Mouse (Mus musculus) MEL (cell line): ENCODE measurements at regions not wholly inside any gene's neighbourhood (a gene's known extent, or its start where the extent isn't known, plus 50 kb on each side); places are given as distances from the start of the nearest gene placed in this dataset.

Source experiments
- DNase-seq: peaks from one replicate; pipeline ENCODE4 v3.0.0; 2011; ENCODE audit warnings: low read depth, low spot score
- H3K27ac ChIP-seq: 2 replicates; pipeline ENCODE4 v1.5.1; 2012; ENCODE audit warnings: low read depth, mild to moderate bottlenecking, control low read depth, low read length, moderate library complexity; ENCODE audit not compliant: control insufficient read depth
- H3K27me3 ChIP-seq, 2 experiments: fragments of 150-350 bp in 1 of 2; sonication (generic) in 1 of 2; 2 replicates each; pipeline ENCODE4 v1.6.1; 2012; ENCODE audit warnings: low read length in 2 of 2, mild to moderate bottlenecking in 2 of 2, improper control_type of control experiment in 1 of 2, moderate library complexity in 1 of 2; ENCODE audit not compliant: insufficient read depth in 2 of 2, control insufficient read depth in 1 of 2
- H3K36me3 ChIP-seq, 2 experiments: 2 replicates each; pipeline ENCODE4 v1.6.1; 2012 to 2014; ENCODE audit warnings: low read length in 2 of 2, improper control_type of control experiment in 1 of 2, inconsistent platforms in 1 of 2, mild to moderate bottlenecking in 1 of 2; ENCODE audit not compliant: insufficient read depth in 2 of 2, control insufficient read depth in 1 of 2
- H3K4me1 ChIP-seq, 2 experiments: fragments of 150-350 bp in 1 of 2; sonication (generic) in 1 of 2; 2 replicates each; pipeline ENCODE4 v1.6.1; 2012; ENCODE audit warnings: low read length in 2 of 2, improper control_type of control experiment in 1 of 2, mild to moderate bottlenecking in 1 of 2; ENCODE audit not compliant: insufficient read depth in 2 of 2, control insufficient read depth in 1 of 2
- H3K4me3 ChIP-seq, 2 experiments: fragments of 150-350 bp in 1 of 2; sonication (generic) in 1 of 2; 2 replicates each; pipeline ENCODE4 v1.5.1; 2012; ENCODE audit warnings: low read depth in 2 of 2, low read length in 2 of 2, mild to moderate bottlenecking in 2 of 2, moderate library complexity in 2 of 2, control low read depth in 1 of 2, improper control_type of control experiment in 1 of 2; ENCODE audit not compliant: control insufficient read depth in 1 of 2, insufficient read depth in 1 of 2
- H3K79me2 ChIP-seq: 2 replicates; pipeline ENCODE4 v1.6.1; 2012; ENCODE audit warnings: mild to moderate bottlenecking, low read length, moderate library complexity; ENCODE audit not compliant: control insufficient read depth, poor library complexity, insufficient read depth
- H3K9ac ChIP-seq: 2 replicates; pipeline ENCODE4 v1.6.1; 2012; ENCODE audit warnings: low read depth, mild to moderate bottlenecking, control low read depth, low read length, moderate library complexity; ENCODE audit not compliant: control insufficient read depth, poor library complexity, severe bottlenecking
- H3K9me3 ChIP-seq: fragments of 150-350 bp; sonication (generic); replicated peaks from 2 replicates; pipeline ENCODE4 v1.6.1; 2012; ENCODE audit warnings: mild to moderate bottlenecking, low read length, improper control_type of control experiment, moderate library complexity; ENCODE audit not compliant: insufficient read depth
- CHD2 ChIP-seq: IDR thresholded peaks from 2 replicates; pipeline ENCODE4 v1.6.1; 2011; ENCODE audit warnings: low read length, improper control_type of control experiment
- CTCF ChIP-seq, 3 experiments: IDR thresholded peaks in 2 of 3; conservative IDR thresholded peaks in 1 of 3; 2 replicates each; pipeline ENCODE4 v1.5.1; 2011 to 2012; ENCODE audit warnings: low read length in 3 of 3, low read depth in 2 of 3, mild to moderate bottlenecking in 2 of 3, improper control_type of control experiment in 1 of 3, inconsistent platforms in 1 of 3, mixed read lengths in 1 of 3, moderate library complexity in 1 of 3; ENCODE audit not compliant: control insufficient read depth in 1 of 3, insufficient read depth in 1 of 3, poor library complexity in 1 of 3, severe bottlenecking in 1 of 3
- E2F4 ChIP-seq: IDR thresholded peaks from 2 replicates; pipeline ENCODE4 v1.6.1; 2011; ENCODE audit warnings: low read depth, low read length, improper control_type of control experiment, borderline replicate concordance
- ELF1 ChIP-seq: IDR thresholded peaks from 2 replicates; pipeline ENCODE4 v1.6.1; 2014; ENCODE audit warnings: low read depth, mild to moderate bottlenecking, inconsistent platforms, low read length, improper control_type of control experiment, moderate library complexity
- ETS1 ChIP-seq: IDR thresholded peaks from 2 replicates; pipeline ENCODE4 v1.6.1; 2012; ENCODE audit warnings: low read depth, mild to moderate bottlenecking, inconsistent platforms, low read length, improper control_type of control experiment, moderate library complexity
- GABPA ChIP-seq: IDR thresholded peaks from 2 replicates; pipeline ENCODE4 v1.6.1; 2012; ENCODE audit warnings: low read depth, mild to moderate bottlenecking, inconsistent platforms, low read length, improper control_type of control experiment, moderate library complexity
- MAFK ChIP-seq: IDR thresholded peaks from 2 replicates; pipeline ENCODE4 v1.6.1; 2011; ENCODE audit warnings: low read depth, mild to moderate bottlenecking, low read length, improper control_type of control experiment, borderline replicate concordance
- MAZ ChIP-seq: IDR thresholded peaks from 2 replicates; pipeline ENCODE4 v1.6.1; 2012; ENCODE audit warnings: low read depth, mild to moderate bottlenecking, inconsistent platforms, low read length, improper control_type of control experiment
- NELFE ChIP-seq: IDR thresholded peaks from 2 replicates; pipeline ENCODE4 v1.6.1; 2011; ENCODE audit warnings: low read depth, low read length, improper control_type of control experiment
- NRF1 ChIP-seq: IDR thresholded peaks from 2 replicates; pipeline ENCODE4 v1.6.1; 2014; ENCODE audit warnings: low read depth, mild to moderate bottlenecking, inconsistent platforms, low read length, improper control_type of control experiment, moderate library complexity; ENCODE audit not compliant: poor library complexity, insufficient read depth, severe bottlenecking
- POLR2AphosphoS5 ChIP-seq: IDR thresholded peaks from 2 replicates; pipeline ENCODE4 v1.6.1; 2012; ENCODE audit warnings: low read depth, borderline replicate concordance, mild to moderate bottlenecking, inconsistent platforms, low read length, moderate library complexity, mixed read lengths
- RCOR1 ChIP-seq: IDR thresholded peaks from 2 replicates; pipeline ENCODE4 v1.6.1; 2012; ENCODE audit warnings: low read depth, mild to moderate bottlenecking, inconsistent platforms, low read length, improper control_type of control experiment
- TAL1 ChIP-seq: IDR thresholded peaks from 2 replicates; pipeline ENCODE4 v1.6.1; 2012; ENCODE audit warnings: mild to moderate bottlenecking, inconsistent platforms, low read length, moderate library complexity, mixed read lengths
- TBP ChIP-seq: IDR thresholded peaks from 2 replicates; pipeline ENCODE4 v1.8.0; 2011; ENCODE audit warnings: low read depth, low read length, improper control_type of control experiment
- TCF12 ChIP-seq: IDR thresholded peaks from 2 replicates; pipeline ENCODE4 v1.6.1; 2014; ENCODE audit warnings: low read depth, mild to moderate bottlenecking, inconsistent platforms, low read length, improper control_type of control experiment, moderate library complexity
- USF2 ChIP-seq, 2 experiments: IDR thresholded peaks; 2 replicates each; pipeline ENCODE4 v1.6.1; 2011 to 2012; ENCODE audit warnings: improper control_type of control experiment in 2 of 2, low read length in 2 of 2, borderline replicate concordance in 1 of 2, inconsistent platforms in 1 of 2, low read depth in 1 of 2, mild to moderate bottlenecking in 1 of 2; ENCODE audit not compliant: insufficient read depth in 1 of 2
- ZKSCAN1 ChIP-seq: IDR thresholded peaks from 2 replicates; pipeline ENCODE4 v1.6.1; 2012; ENCODE audit warnings: low read depth, mild to moderate bottlenecking, inconsistent platforms, low read length, improper control_type of control experiment, moderate library complexity
- ZMIZ1 ChIP-seq: IDR thresholded peaks from 2 replicates; pipeline ENCODE4 v1.6.1; 2012; ENCODE audit warnings: low read depth, mild to moderate bottlenecking, inconsistent platforms, low read length, improper control_type of control experiment, moderate library complexity
- ZNF384 ChIP-seq: IDR thresholded peaks from 2 replicates; pipeline ENCODE4 v1.6.1; 2012; ENCODE audit warnings: low read depth, mild to moderate bottlenecking, inconsistent platforms, low read length, improper control_type of control experiment

DNA sequence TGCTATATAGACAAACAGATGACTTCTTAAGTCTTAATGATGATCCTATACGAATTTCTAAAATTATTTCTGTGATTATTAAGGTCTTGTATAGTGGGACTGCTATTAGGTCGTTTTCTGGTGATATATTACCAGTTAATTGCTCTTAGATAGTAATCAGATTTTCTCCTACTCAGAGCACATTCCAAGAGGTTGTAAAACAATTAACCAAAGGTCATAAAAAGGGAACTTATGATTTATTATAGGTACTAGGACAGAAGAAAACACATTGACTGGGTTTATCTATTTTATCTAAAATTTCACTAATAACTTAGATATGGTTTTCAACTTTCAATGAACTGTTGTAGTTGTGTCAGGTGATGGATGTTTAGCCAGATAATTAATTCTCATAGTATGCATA lies 1536.6 kb upstream of the Sel1l start:
- no peak overlapping the region for H3K9ac ChIP-seq
- TF ChIP-seq POLR2AphosphoS5 (no peak), USF2 (IDR thresholded peaks at IDR 0.05; ENCODE audit: borderline replicate concordance in 1 of 2, insufficient read depth in 1 of 2, low read depth in 1 of 2, low read length in 2 of 2) (no peak), E2F4 (no peak), TCF12 (no peak), ETS1 (no peak), TBP (no peak), ZNF384 (no peak), TAL1 (no peak)
- no peaks in the 10 kb centered on the region for H3K27me3 ChIP-seq
- DNase-seq = no peak
- no peaks in the 10 kb centered on the region for H3K36me3 ChIP-seq
- no peaks in the 10 kb centered on the region for H3K4me1 ChIP-seq
- no peak overlapping the region for H3K27ac ChIP-seq
- H3K4me3 ChIP-seq = no peak overlapping the region
- no peaks in the 10 kb centered on the region for H3K9me3 ChIP-seq
- no peaks in the 10 kb centered on the region for H3K79me2 ChIP-seq

DNA sequence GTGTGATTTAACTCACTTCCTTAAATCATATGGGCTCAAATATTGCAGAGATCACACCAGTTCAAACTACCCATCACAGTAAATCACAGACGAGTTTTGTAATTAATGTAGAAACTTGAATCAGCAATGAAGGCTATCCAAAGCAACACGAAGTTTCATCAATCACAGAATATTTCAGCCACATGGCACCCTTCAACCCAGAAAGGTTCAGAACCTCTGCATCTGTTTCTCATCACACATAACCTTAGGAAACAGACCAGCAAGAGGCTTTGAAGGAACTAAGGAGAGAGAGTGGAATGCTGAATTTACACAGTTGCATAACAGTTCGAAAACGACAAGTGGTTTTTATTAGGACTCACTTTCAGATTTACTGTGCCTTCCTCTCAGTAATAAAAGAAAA lies 1494.0 kb upstream of the Sel1l start:
- TF ChIP-seq ZKSCAN1 = no peak
- TF ChIP-seq GABPA = no peak
- no peak for TF ChIP-seq NRF1
- TF ChIP-seq MAZ = no peak
- no peak for TF ChIP-seq TAL1
- TF ChIP-seq CTCF (IDR thresholded peaks at IDR 0.05 in 2 of 3, conservative IDR thresholded peaks at IDR 0.05 in 1 of 3; ENCODE audit: control insufficient read depth in 1 of 3, insufficient read depth in 1 of 3, low read depth in 2 of 3, low read length in 3 of 3, poor library complexity in 1 of 3, severe bottlenecking in 1 of 3) = no peak
- no peak for TF ChIP-seq E2F4
- TF ChIP-seq, all 39 proteins: peak for 0
- Histone ChIP-seq H3K9ac (no peak overlapping the region), H3K27ac (no peak overlapping the region), H3K79me2 (no peaks in the 10 kb centered on the region), H3K4me3 (no peak overlapping the region), H3K27me3 (no peaks in the 10 kb centered on the region), H3K9me3 (no peaks in the 10 kb centered on the region), H3K4me1 (no peaks in the 10 kb centered on the region), H3K36me3 (no peaks in the 10 kb centered on the region)
- no peak for DNase-seq

DNA sequence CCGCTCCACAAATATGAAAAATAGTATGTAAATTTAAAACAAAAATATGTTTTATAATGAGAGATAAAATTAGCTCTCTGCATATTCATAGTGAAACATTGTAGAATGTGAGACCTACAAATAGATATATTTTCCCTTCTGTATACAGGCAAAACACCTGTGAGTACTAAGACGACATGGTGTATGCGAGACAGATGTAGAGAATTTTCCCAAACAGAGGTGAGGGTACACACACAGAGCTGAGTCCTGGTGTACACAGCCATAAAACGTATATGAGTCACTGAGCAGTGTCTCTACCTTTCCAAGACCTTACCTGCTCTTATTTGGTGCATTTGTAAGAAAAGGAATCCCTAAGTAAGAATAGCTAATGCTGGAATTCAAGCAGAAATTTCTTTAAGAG lies 1493.6 kb upstream of the Sel1l start:
- no peak for DNase-seq
- TF ChIP-seq ZMIZ1 = no peak
- no peak for TF ChIP-seq MAZ
- TF ChIP-seq MAFK = no peak
- TF ChIP-seq NELFE = no peak
- TF ChIP-seq RCOR1 = no peak
- no peak for TF ChIP-seq ELF1
- TF ChIP-seq ZKSCAN1 = no peak
- TF ChIP-seq CHD2 = no peak
- H3K9me3 ChIP-seq = no peaks in the 10 kb centered on the region
- no peak overlapping the region for H3K27ac ChIP-seq
- no peak overlapping the region for H3K4me3 ChIP-seq
- H3K27me3 ChIP-seq = no peaks in the 10 kb centered on the region
- no peaks in the 10 kb centered on the region for H3K79me2 ChIP-seq
- no peaks in the 10 kb centered on the region for H3K4me1 ChIP-seq
- H3K36me3 ChIP-seq = no peaks in the 10 kb centered on the region
- no peak overlapping the region for H3K9ac ChIP-seq
